Mouse (Mus musculus): ENCODE results near the gene Lrrc3b. TPM values are rescaled to one million over a fixed set of nuclear protein-coding genes. Genes with fewer than 3 reads are reported as not detected.

The Lrrc3b gene
- 10 to 100 TPM; 18.9 to 22.1 TPM for total RNA-seq (2021)

DNA sequence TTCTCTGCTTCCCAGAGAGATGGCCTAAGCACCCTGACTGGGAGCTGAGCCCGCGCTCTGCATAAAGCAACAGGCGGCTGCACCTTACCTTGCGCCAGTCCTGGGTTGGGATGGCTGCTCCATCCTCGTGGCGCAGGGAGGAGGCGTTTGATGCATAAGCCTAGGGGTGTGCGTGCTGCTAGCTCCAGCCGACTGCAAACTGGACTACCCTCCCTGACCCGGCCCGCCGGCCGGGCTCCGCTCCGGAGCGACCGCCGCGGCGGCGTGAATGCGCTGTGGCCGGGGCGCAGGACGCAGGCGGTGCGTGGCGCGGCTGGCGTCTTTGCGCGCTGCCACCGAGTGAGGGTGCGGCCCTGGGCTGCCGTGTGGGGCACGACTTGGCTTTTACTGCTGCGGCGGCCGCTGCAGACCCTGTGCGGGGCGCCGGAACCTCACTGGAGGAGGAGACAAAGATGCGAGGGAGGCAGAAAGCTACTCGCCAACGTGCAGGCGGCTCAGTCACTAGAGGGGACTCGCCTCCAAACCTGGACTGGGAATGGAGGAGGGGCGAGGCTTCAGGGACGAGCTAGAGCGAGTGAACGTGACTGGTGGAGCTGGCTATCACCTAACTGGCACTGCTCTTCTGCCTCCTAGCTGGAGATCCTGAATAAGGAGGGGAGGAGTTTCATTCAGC lies at the start of gene Lrrc3b:
Lrrc3b (minus strand) TSS at position 503 of the 673 bp plus-strand sequence.
- intact Hi-C loops (cut with DNase I): no loop called here
- peak; percentile 59 to 76 for DNase-seq (ENCODE audit: extremely low spot score in 1 of 2, low spot score in 2 of 2)

DNA sequence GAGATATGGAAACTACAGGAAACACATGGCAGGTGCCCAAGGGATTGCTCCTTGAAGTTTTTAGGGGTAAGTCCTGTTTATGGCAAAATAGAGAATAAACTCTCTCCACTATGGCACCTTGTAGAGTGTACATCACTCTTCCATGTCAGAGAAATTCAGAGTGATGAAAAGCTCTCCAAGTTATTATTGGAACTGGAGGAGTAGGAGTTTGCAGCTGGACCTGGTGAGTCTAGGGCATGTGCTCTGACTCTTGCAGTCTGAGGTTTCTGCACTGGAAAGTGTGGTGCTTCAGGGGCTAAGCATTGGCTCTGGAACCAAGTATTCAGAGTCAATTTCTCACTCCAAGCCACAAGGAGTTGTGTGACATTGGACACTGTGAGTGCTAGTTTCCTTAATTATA lies 38.9 kb upstream of the Lrrc3b start:
- intact Hi-C loops (cut with DNase I): no loop called here
- no peak for DNase-seq (ENCODE audit: extremely low spot score in 1 of 2, low spot score in 2 of 2)

DNA sequence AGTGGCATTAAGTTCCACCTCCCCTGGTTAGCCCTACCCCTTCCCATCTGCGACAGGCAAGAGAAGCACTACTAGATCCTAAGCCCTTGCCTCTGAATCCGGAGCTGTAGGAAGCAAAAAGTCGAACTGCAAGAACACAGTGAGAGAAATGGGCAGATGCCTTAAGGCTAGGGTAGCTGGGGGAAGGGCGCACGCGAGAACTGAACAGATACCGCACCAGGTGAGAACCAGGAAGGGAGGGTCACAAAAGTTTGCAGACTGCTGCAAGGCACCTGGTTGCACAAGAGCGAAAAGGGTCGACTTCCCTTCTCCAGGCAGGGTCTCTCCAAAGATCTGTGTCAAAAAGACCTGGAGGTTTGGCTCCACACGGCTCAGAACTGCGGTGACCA lies 697 bp downstream of the Lrrc3b start:
- intact Hi-C loops (cut with DNase I): no loop called here

DNA sequence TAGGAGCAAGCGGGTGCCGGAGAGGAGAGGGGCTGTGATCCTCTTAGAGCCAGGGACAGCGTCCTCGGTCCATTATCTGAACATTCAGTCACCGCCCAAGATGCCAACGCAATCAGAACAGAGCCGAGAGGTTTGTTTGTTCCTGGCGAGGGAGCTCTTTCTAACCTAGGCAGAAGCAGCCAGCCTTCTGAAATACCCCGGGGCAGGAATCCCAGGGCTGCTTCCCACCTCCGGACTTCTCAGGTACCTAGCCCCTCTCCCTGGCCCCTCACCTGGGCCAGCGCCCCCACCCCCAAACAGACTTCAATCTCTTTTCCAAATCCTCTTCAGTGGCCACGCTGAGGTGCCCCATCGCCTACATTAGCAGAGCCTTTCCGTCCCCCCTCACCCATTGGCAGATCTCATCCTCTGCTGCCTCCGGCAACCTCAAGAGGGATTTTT lies 1.3 kb downstream of the Lrrc3b start:
- intact Hi-C loops (cut with DNase I): no loop called here
- peak in 1 of 2 experiments; percentile 35 for DNase-seq (ENCODE audit: extremely low spot score in 1 of 2, low spot score in 2 of 2)

More for the DNA sequence above, 697 bp downstream of the Lrrc3b start:
- peak; percentile 27 to 32 for DNase-seq (ENCODE audit: extremely low spot score in 1 of 2, low spot score in 2 of 2)

DNA sequence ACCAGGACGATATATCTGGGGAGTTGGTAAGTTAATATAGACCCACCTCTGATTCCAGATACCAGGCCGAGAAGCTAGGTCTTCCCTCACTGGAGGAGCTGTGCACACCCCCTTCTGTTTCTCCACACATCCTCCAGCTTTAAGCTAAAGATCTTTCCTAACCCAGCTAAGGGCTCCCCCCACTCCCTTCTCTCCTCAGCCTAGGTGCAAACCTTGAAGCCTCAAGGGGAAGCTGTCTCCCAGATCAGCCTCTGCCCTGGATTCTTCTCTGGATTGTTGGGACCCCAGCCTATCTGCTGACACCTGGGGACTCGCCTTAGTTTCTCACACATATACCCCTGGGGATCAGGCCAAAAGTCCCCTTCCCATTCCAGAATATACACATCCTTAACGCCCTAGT lies 1.7 kb downstream of the Lrrc3b start:
- intact Hi-C loops (cut with DNase I): no loop called here
- peak in 1 of 2 experiments; percentile 20 for DNase-seq (ENCODE audit: extremely low spot score in 1 of 2, low spot score in 2 of 2)

DNA sequence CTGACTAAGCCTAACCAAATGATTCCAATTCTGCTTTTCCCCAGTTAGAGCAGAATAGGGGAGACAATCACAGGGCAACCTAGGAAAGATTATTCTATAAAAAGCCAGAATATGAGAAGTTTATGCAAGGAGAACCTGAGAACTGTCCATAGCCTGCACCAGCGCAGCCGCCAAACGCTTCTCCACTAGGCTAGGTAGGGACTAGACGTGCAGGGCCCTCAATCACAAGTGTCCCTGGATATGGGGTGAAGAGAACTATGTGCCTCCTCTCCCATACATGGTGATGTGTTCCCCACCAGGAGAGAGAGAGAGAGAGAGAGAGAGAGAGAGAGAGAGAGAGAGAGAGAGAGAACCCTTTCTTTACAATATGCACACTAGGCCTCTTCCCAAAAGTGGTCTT lies 2.2 kb downstream of the Lrrc3b start:
- intact Hi-C loops (cut with DNase I): no loop called here
- no peak for DNase-seq (ENCODE audit: extremely low spot score in 1 of 2, low spot score in 2 of 2)

DNA sequence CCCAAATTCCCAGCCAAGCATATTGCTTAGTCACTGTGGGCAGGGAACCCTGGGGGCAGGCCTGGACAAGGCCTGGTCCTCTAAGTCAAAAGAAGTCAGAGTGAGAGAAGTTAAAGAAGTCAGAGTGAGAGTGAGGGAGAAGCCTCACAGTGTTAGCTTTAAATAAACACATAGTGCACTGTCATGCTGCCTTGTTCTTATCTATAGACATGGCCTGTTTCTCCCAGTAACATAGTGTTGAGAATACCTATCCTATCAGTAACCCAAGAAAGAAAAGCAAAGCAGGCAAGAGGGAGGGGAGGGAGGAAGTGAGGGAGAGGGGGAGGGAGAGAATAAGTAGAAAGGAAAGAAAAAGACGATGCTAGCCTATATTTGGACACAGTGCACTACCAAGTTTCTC lies 6.4 kb downstream of the Lrrc3b start:
- no peak for DNase-seq (ENCODE audit: extremely low spot score in 1 of 2, low spot score in 2 of 2)
- intact Hi-C loops (cut with DNase I): no loop called here

DNA sequence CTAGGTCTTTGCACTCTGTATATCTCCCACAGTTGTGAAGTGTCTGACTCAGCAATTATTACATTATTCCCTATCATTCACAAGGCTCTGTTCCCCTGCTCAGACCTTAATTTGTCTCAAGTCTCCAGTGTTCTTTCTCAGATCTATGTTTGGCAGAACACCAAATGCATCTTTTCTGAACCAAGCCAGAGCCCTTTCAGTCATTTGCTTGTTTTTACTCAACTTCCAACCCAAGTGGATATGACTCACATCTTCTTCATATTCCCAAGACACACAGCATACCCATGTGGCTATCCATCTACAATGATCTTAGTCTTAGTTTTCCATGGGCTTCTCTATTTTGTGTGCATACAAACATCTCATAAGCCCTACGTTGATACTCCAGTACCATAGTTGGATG lies 17.2 kb downstream of the Lrrc3b start:
- intact Hi-C loops (cut with DNase I): no loop called here
- DNase-seq (ENCODE audit: extremely low spot score in 1 of 2, low spot score in 2 of 2): no peak

DNA sequence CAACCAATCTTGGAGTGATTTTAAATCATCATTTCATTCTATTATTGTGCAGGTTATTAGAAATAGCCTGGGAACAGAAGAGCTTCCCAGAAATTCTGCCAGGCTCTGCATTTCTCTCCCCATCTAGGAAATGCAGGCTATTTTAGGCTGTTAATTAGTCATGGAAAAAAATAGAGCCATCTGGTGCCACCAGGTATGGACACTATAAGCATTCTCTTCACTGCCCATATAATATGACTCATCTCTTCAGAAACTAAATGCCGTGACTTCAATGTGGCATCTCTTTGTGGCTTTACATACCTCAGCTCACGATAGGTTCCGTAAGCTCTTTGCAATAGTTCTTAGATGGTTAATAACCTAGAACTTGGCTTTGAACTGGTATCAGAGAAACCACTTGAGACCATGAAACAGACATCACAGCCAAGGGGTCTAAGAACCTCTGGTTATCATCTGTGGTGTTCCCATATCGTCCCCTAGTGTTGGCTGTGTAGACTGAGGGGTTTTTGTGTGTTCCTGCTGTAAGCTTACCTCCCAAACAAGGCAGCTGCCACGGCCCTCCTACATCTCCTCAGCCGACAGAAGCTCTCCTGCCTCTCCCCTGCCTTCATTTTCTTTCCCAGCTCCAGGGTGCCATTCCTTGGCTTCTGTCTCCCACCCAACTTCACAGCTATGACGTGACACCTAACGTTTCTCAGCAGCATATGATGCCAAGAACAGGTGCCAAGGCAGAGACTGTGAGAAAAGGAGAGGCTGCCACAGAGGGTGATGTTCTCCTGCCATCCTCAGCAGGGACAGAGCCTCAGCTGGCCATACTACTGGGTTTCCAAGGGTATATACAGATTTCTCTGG lies 27.9 kb downstream of the Lrrc3b start:
- peak; percentile 31 to 33 for DNase-seq (ENCODE audit: extremely low spot score in 1 of 2, low spot score in 2 of 2)
- intact Hi-C loops (cut with DNase I): no loop called here

DNA sequence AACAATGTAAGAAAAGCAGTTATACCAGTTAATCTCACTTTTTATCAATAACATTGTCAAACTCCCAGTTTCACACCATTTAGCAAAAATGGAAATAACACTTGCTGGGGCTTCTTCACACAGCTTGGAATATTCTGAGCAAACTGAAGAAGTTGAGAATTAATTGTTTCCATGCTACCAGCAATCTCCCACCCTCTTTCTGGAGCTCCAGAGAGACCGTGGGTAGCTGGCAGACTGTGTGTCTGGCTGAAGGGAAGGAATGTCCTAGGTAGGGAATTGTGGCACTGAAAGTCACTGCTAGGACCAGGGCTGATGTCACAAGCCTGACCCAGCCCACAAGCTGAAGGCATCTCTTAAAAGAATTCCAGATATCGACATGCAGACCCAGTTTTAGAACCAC lies 53.3 kb downstream of the Lrrc3b start:
- DNase-seq (ENCODE audit: extremely low spot score in 1 of 2, low spot score in 2 of 2): no peak
- intact Hi-C loops (cut with DNase I): no loop called here

DNA sequence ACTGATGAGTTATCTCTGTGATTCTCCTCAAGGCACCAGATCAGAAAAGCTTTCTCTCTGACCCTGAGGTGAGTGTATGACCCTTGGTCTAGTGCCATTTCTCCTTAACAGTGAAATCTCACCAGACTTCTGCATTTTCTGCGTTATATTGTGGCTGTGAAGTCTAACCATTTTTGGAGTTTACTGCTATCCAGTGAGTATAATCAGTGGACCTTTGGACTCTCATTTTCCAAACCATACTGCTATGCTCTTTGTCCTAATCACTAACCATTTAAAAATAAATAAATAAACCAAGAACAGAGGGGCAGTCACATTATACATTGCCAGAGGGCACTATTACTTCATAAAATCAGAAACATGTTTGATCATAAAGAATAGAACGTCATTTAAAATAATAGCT lies 53.8 kb downstream of the Lrrc3b start:
- DNase-seq (ENCODE audit: extremely low spot score in 1 of 2, low spot score in 2 of 2): no peak
- intact Hi-C loops (cut with DNase I): no loop called here

DNA sequence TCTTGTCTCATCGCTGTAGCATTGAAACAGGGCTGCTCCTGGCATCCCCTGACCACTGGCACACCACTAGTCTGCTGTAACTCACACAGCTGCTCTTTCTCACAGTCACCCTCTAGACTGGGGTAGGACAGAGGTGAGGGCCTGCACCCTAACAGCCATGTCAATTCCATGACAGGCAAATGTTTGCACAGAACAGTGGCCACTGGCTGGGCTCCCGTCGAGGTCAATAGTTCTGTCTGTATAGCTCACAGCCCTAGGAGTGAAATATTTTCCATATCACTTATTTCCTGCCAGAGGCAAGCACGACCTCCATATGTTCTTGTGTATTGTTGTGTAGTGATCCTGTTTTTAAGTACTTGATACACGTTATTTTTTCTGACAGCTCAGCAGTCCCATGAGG lies 54.3 kb downstream of the Lrrc3b start:
- intact Hi-C loops (cut with DNase I): no loop called here
- no peak for DNase-seq (ENCODE audit: extremely low spot score in 1 of 2, low spot score in 2 of 2)

DNA sequence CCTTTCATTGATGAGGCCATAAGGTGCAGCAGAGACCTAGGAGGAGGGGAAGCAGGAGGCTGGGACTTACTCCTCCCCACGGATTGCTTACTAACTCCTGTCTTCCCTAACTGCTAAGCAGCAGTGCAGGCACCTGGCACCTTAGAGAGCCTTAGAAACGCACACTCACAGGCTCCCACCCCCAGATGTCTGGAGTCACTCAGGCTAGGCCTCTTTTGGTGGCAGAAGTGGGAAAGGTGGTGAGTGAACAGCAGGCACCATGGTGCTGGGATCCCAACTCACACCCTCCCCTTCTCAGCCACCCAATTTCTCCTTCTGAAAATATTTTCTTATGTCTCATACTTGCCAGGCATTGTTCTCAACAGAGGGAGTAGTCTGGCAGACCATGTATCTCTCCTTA lies 55.7 kb downstream of the Lrrc3b start:
- no peak for DNase-seq (ENCODE audit: extremely low spot score in 1 of 2, low spot score in 2 of 2)
- intact Hi-C loops (cut with DNase I): no loop called here

DNA sequence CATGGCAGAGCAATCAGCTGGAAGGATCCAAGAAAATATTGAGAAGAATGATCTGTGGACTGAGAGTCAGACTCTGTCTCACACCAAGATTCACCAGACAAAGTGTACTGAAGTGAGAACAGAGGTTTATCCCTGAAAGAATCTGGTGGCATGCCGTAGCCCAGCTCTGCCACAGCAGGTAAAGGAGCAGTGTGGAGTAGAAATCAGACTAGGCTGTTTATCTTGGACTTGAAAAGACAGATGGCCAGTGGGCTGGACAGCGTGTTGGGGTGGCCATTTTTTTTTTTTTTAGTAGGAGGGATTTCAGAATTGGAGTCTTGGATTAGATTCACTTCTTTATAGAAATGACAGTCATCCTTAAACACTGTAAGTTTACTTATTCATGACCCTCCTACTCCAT lies 61.4 kb downstream of the Lrrc3b start:
- DNase-seq (ENCODE audit: extremely low spot score in 1 of 2, low spot score in 2 of 2): no peak
- intact Hi-C loops (cut with DNase I): no loop called here

DNA sequence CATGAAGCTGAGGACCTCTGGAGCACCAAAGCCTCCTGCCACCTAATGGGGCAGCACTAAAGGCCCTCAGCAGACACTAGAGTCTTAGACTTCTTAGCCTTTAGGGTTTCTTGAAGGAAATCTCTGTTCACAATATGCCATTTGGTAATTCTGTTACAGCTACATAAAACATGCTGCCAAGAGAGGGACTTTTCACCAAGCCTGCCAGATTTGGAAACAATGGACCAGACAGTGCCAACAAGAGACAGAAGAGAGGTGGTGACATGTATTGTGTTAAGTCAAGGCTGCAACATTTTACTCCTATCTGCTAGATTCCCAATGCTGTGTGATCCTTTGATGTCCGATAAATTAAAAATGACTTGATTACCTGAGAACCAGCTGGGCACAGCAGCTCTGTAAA lies 62.0 kb downstream of the Lrrc3b start:
- intact Hi-C loops (cut with DNase I): no loop called here

DNA sequence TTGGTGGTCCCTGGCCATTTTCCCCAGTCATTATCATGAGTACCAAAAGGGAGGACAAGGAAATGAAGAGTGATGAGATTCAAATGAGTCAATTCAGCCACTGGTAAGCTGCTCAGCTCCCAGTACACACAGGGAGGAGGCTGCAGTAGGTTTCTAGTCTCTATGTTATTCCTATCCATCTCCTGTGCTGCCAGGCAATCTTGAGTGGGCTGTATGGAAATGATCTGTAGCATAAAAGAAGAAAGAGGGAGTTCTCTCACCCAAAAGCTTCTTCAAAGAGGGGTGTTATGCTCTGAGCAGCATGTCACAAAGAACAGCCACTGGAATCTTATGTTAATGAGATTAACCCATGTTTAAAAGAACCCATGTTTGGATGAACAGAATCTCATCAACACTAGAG lies 64.5 kb downstream of the Lrrc3b start:
- intact Hi-C loops (cut with DNase I): no loop called here
- no peak for DNase-seq (ENCODE audit: extremely low spot score in 1 of 2, low spot score in 2 of 2)

More for the DNA sequence above, 62.0 kb downstream of the Lrrc3b start:
- DNase-seq (ENCODE audit: extremely low spot score in 1 of 2, low spot score in 2 of 2): no peak

DNA sequence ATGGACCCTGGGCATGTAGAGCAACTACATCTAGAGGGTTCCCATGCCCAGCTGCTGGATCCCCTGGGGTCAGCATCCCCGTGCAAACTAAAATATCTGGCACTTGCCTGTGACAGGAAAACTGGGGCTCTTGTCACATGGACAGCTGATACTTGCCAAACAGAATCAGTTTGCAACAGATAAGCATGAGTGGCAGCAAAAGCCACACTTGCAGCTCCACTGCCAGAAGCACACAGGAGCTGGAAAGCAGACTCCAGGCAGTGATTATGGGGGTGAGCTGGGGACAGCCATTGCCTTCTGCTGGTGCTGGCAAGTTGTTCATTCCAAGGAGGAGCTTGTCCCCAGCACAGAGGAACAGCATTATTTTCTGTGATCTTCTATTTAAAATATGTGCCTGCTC lies 65.8 kb downstream of the Lrrc3b start:
- intact Hi-C loops (cut with DNase I): no loop called here
- peak in 1 of 2 experiments; percentile 40 for DNase-seq (ENCODE audit: extremely low spot score in 1 of 2, low spot score in 2 of 2)

DNA sequence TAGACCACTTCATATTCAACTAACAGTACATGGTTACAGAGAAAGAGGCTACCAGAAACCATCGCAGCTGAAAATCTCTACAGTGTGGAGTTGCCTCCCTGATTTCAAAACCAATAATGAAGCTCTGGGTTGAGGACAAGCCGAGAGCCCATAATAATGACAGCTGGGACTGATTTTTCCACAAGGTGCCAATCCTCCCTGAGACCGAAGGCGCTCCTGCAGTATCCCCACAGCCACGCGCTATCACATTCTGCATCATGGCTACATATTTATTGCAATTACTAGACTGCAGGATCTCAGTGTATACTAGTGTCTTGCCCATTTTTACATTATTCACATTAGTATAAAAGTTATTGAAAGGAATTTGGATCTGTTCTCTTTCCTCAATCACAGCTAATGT lies 73.7 kb downstream of the Lrrc3b start:
- intact Hi-C loops (cut with DNase I): no loop called here
- no peak for DNase-seq (ENCODE audit: extremely low spot score in 1 of 2, low spot score in 2 of 2)

DNA sequence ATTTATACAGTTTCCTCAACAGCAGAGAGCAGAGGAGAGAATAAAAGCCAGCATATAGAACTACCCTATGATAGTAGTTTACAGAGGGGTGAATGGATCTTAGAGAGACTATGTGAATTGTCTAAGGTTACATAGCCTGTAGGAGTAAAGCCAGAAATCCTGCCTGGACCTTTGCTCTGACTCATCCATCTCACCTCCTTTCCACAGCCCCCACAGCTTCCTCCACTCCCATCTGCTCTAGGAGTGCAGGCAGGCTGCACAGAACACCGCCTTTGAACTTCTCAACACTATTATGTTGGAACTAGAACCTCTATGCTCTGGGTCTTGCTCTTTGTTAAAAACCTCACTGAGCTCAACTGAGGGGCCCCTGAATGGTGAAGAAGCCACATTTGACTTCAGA lies 78.9 kb downstream of the Lrrc3b start:
- no peak for DNase-seq (ENCODE audit: extremely low spot score in 1 of 2, low spot score in 2 of 2)
- intact Hi-C loops (cut with DNase I): loop anchor here (10.0 kb wide), 1 partner anchor 525 kb away; no protein-coding TSS in a partner anchor

DNA sequence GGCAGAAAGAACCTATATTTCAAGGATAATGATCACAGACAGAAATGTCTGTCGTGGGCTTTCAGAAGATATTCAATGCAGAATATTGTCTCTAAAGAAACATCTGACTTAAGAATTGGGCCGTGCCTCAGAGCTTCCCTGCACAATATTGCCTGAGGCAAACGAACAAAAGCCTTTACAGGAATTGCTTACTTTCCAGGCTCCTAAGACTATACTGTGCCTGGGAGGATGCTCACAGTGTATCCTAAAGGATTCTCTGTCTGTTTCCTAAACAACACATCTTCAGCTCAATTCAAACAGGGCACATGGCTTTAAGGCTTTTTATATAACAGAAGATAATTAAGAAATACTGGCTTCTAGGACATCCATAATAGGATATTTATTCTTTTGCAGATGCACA lies 79.7 kb downstream of the Lrrc3b start:
- no peak for DNase-seq (ENCODE audit: extremely low spot score in 1 of 2, low spot score in 2 of 2)
- intact Hi-C loops (cut with DNase I): loop anchor here (10.0 kb wide), 1 partner anchor 526 kb away; no protein-coding TSS in a partner anchor
